Mouse (Mus musculus) kidney, postnatal 0 days (tissue): ENCODE data around the gene Ifnar1. TPM values are rescaled to one million over a fixed set of nuclear protein-coding genes. Genes with fewer than 3 reads are reported as not detected.

Experiments used
- ATAC-seq: fragments of 200-750 bp; cut with Nextera tagmentation; replicated peaks from 2 replicates; pipeline ENCODE4 v1.8.0; 2017; ENCODE audit warnings: low read depth, moderate number of reproducible peaks, moderate TSS enrichment, moderate library complexity; ENCODE audit not compliant: low FRiP score
- DNase-seq: peaks from one replicate; pipeline ENCODE4 v3.0.0-alpha.2; 2016; ENCODE audit warnings: low spot score
- H3K27ac ChIP-seq: fragments of 300-500 bp; sonication (generic); 2 replicates; pipeline ENCODE4 v1.5.1; 2014; ENCODE audit warnings: mild to moderate bottlenecking
- H3K27me3 ChIP-seq: fragments of 300-500 bp; sonication (generic); 2 replicates; pipeline ENCODE4 v1.6.1; 2014; ENCODE audit warnings: low read length, mixed read lengths; ENCODE audit not compliant: insufficient read depth
- H3K36me3 ChIP-seq: fragments of 300-500 bp; sonication (generic); 2 replicates; pipeline ENCODE4 v1.6.1; 2014; ENCODE audit warnings: low read length, mixed read lengths; ENCODE audit not compliant: insufficient read depth
- H3K4me1 ChIP-seq: fragments of 300-500 bp; sonication (generic); replicated peaks from 2 replicates; pipeline ENCODE4 v1.6.1; 2014; ENCODE audit warnings: antibody characterized with exemption, low read length, mixed read lengths; ENCODE audit not compliant: insufficient read depth
- H3K4me2 ChIP-seq: fragments of 300-500 bp; sonication (generic); 2 replicates; pipeline ENCODE4 v1.6.1; 2014; ENCODE audit warnings: mild to moderate bottlenecking, low read length, moderate library complexity, mixed read lengths
- H3K4me3 ChIP-seq: fragments of 300-500 bp; sonication (generic); replicated peaks from 2 replicates; pipeline ENCODE4 v1.5.1; 2014; ENCODE audit warnings: low read depth, low read length
- H3K9ac ChIP-seq: fragments of 300-500 bp; sonication (generic); 2 replicates; pipeline ENCODE4 v1.6.1; 2014; ENCODE audit warnings: low read depth, low read length
- H3K9me3 ChIP-seq: fragments of 300-500 bp; sonication (generic); replicated peaks from 2 replicates; pipeline ENCODE4 v1.6.1; 2016; ENCODE audit warnings: low read length, inconsistent platforms, mixed read lengths
- CTCF ChIP-seq: IDR thresholded peaks from 2 replicates; pipeline ENCODE4 v1.5.1; 2016; ENCODE audit warnings: antibody characterized with exemption, low read depth, mild to moderate bottlenecking, moderate library complexity
- WGBS: fragments of 180-500 bp; shearing (Covaris S2); extraction: QIAGEN DNeasy Blood & Tissue Kit; methylation state at CpG from one replicate; pipeline ENCODE4 v1.1.7; 2014; 5-methylcytosine and 5-hydroxymethylcytosine counted together
- microRNA-seq: library from miRNA; unstranded; fragments of <30 nt; microRNA quantifications from one replicate; pipeline ENCODE4, GENCODE M21; 2016
- polyA plus RNA-seq: library from polyadenylated mRNA; unstranded; fragments of >200 nt; fragmentation: Nextera tagmentation; extraction: Ambion mirVana; gene quantifications from 2 replicates; pipeline ENCODE4 v1.2.1, GENCODE M21; 2015

Ifnar1 gene
- polyA plus RNA-seq, 1 experiment from 2014 or later = 33.5 TPM

- DNase-seq = no peak
- WGBS = 60% methylated on average over 9 of the region's 9 CpGs
- Histone ChIP-seq H3K4me2 (no peak overlapping the region), H3K9ac (no peak overlapping the region), H3K4me3 (no peak overlapping the region), H3K9me3 (no peaks in the 10 kb centered on the region), H3K27ac (no peak overlapping the region), H3K27me3 (no peaks in the 10 kb centered on the region), H3K36me3 (no peaks in the 10 kb centered on the region; the same call in 1 of the 2 replicates), H3K4me1 (peaks cover 34% of the 10 kb centered on the region)
- no peak for TF ChIP-seq CTCF
- ATAC-seq = no peak
Measured at GRCm38 (mm10) chr16:91552072-91552471, 67.0 kb downstream of the Ifnar1 start.

GRCm38 (mm10) chr16:91553625-91554024 is 68.6 kb downstream of the Ifnar1 start:
- no peak overlapping the region for H3K4me3 ChIP-seq
- H3K4me1 ChIP-seq = peaks cover 28% of the 10 kb centered on the region
- ATAC-seq (no peak), DNase-seq (no peak)
- H3K27me3 ChIP-seq = no peaks in the 10 kb centered on the region
- no peak overlapping the region for H3K27ac ChIP-seq
- WGBS = 34% methylated on average over 12 of the region's 12 CpGs
- no peaks in the 10 kb centered on the region for H3K9me3 ChIP-seq
- H3K36me3 ChIP-seq = peaks cover 4% of the 10 kb centered on the region; the same call in 1 of the 2 replicates
- no peak overlapping the region for H3K9ac ChIP-seq
- H3K4me2 ChIP-seq = peak overlapping the region; percentile 30
- TF ChIP-seq CTCF = no peak

- ATAC-seq = no peak
- H3K4me2 ChIP-seq = no peak overlapping the region
- no peak overlapping the region for H3K4me3 ChIP-seq
- WGBS = 80% methylated on average over 8 of the region's 8 CpGs
- H3K27ac ChIP-seq = no peak overlapping the region
- no peaks in the 10 kb centered on the region for H3K9me3 ChIP-seq
- peaks cover 16% of the 10 kb centered on the region for H3K4me1 ChIP-seq
- no peak for TF ChIP-seq CTCF
- H3K36me3 ChIP-seq = peaks cover 14% of the 10 kb centered on the region
- no peak for DNase-seq
- no peaks in the 10 kb centered on the region for H3K27me3 ChIP-seq
- H3K9ac ChIP-seq = no peak overlapping the region
Measured at GRCm38 (mm10) chr16:91555017-91555605, 70.1 kb downstream of the Ifnar1 start.

- peak; percentile 51 for DNase-seq
- H3K4me3 ChIP-seq = no peak overlapping the region
- H3K9ac ChIP-seq = no peak overlapping the region
- no peak overlapping the region for H3K4me2 ChIP-seq
- 28% methylated on average over 15 of the region's 15 CpGs for WGBS
- peaks cover 15% of the 10 kb centered on the region for H3K4me1 ChIP-seq
- no peak for ATAC-seq
- no peaks in the 10 kb centered on the region for H3K9me3 ChIP-seq
- peaks cover 20% of the 10 kb centered on the region for H3K36me3 ChIP-seq
- TF ChIP-seq CTCF = no peak
- no peaks in the 10 kb centered on the region for H3K27me3 ChIP-seq
- H3K27ac ChIP-seq = peak overlapping the region; percentile 58
Measured at GRCm38 (mm10) chr16:91556659-91557058, 71.6 kb downstream of the Ifnar1 start.

Small RNA genes lying within 50 kb of the gene (microRNA-seq; reads per million reads assigned to microRNA genes)
- not detected for gene Mir6367

Other genes with a start within 250 kb of the Ifnar1 start
- gene Olig1, start 215.5 kb upstream of the Ifnar1 start, polyA plus RNA-seq = 0.14 and 0.15 TPM in 2 replicates
- 60.7 and 61.9 TPM in 2 replicates for gene Ifnar2, start 112.5 kb upstream of the Ifnar1 start, polyA plus RNA-seq
- 0.33 TPM in 1 of 2 replicates, not detected in the other for gene Gm21970, start 93.5 kb upstream of the Ifnar1 start, polyA plus RNA-seq
- 44.6 and 46.1 TPM in 2 replicates for gene Il10rb, start 79.1 kb upstream of the Ifnar1 start, polyA plus RNA-seq
- 42.6 and 51.1 TPM in 2 replicates for gene Ifngr2, start 61.8 kb downstream of the Ifnar1 start, polyA plus RNA-seq
- gene Tmem50b, start 112.6 kb downstream of the Ifnar1 start, polyA plus RNA-seq = 42.3 and 45.0 TPM in 2 replicates
- gene Dnajc28, start 133.8 kb downstream of the Ifnar1 start, polyA plus RNA-seq = 4.4 and 4.5 TPM in 2 replicates
- 68.5 and 71.0 TPM in 2 replicates for gene Gart, start 161.7 kb downstream of the Ifnar1 start, polyA plus RNA-seq
- gene Son, start 162.3 kb downstream of the Ifnar1 start, polyA plus RNA-seq = 108 and 112 TPM in 2 replicates
- gene Donson, start 203.5 kb downstream of the Ifnar1 start, polyA plus RNA-seq = 10.6 and 12.6 TPM in 2 replicates
- gene Cryzl1, start 243.7 kb downstream of the Ifnar1 start, polyA plus RNA-seq = 74.6 and 74.8 TPM in 2 replicates
- gene Itsn1, start 244.0 kb downstream of the Ifnar1 start, polyA plus RNA-seq = 14.4 and 15.7 TPM in 2 replicates